Mouse (Mus musculus): ENCODE data around the gene Wdr76.
"Not testable (repeated sequence)": the region's sequence is repeated elsewhere in the genome, so short reads cannot be mapped to it uniquely, and the experiment has no call there.

The Wdr76 gene

GRCm38 (mm10) chr2:121505942-121506882, at the start of gene Wdr76, which contains the start of gene Mfap1a:
Wdr76 (plus strand) TSS chr2:121506723.
Mfap1a (minus strand) TSS chr2:121506665.
- peak; percentile 67 to 88 for DNase-seq (ENCODE audit: low spot score in 2 of 2)

- DNase-seq (ENCODE audit: low spot score in 2 of 2): no peak
Measured at GRCm38 (mm10) chr2:121460071-121460470, 46.5 kb upstream of the Wdr76 start.

GRCm38 (mm10) chr2:121468982-121469381, 37.5 kb upstream of the Wdr76 start:
- DNase-seq (ENCODE audit: low spot score in 2 of 2): not testable (repeated sequence)

- DNase-seq (ENCODE audit: low spot score in 2 of 2): not testable (repeated sequence)
Measured at GRCm38 (mm10) chr2:121472783-121473182, 33.7 kb upstream of the Wdr76 start.

- peak; percentile 56 to 88 for DNase-seq (ENCODE audit: low spot score in 2 of 2)
Measured at GRCm38 (mm10) chr2:121473301-121474179, 33.0 kb upstream of the Wdr76 start, which contains the start of gene Mfap1b. Mfap1b (minus strand) TSS chr2:121474067.

- no peak for DNase-seq (ENCODE audit: low spot score in 2 of 2)
Measured at GRCm38 (mm10) chr2:121474180-121474535, 32.4 kb upstream of the Wdr76 start.

GRCm38 (mm10) chr2:121475306-121475705, 31.2 kb upstream of the Wdr76 start:
- not testable (repeated sequence) for DNase-seq (ENCODE audit: low spot score in 2 of 2)

GRCm38 (mm10) chr2:121477491-121478266, 28.8 kb upstream of the Wdr76 start:
- no peak for DNase-seq (ENCODE audit: low spot score in 2 of 2)

- DNase-seq (ENCODE audit: low spot score in 2 of 2): no peak
Measured at GRCm38 (mm10) chr2:121480498-121480897, 26.0 kb upstream of the Wdr76 start.

- DNase-seq (ENCODE audit: low spot score in 2 of 2): not testable (repeated sequence)
Measured at GRCm38 (mm10) chr2:121480916-121481315, 25.6 kb upstream of the Wdr76 start.

- DNase-seq (ENCODE audit: low spot score in 2 of 2): no peak
Measured at GRCm38 (mm10) chr2:121483576-121483975, 22.9 kb upstream of the Wdr76 start.

- DNase-seq (ENCODE audit: low spot score in 2 of 2): not testable (repeated sequence)
Measured at GRCm38 (mm10) chr2:121484403-121484802, 22.1 kb upstream of the Wdr76 start.

GRCm38 (mm10) chr2:121501550-121501949, 5.0 kb upstream of the Wdr76 start:
- DNase-seq (ENCODE audit: low spot score in 2 of 2): not testable (repeated sequence)

- no peak for DNase-seq (ENCODE audit: low spot score in 2 of 2)
Measured at GRCm38 (mm10) chr2:121507173-121507950, 839 bp downstream of the Wdr76 start.

GRCm38 (mm10) chr2:121507951-121508330, 1.4 kb downstream of the Wdr76 start:
- DNase-seq (ENCODE audit: low spot score in 2 of 2): no peak

- DNase-seq (ENCODE audit: low spot score in 2 of 2): peak in 1 of 2 experiments; percentile 35
Measured at GRCm38 (mm10) chr2:121509584-121509983, 3.1 kb downstream of the Wdr76 start.

GRCm38 (mm10) chr2:121511401-121511800, 4.9 kb downstream of the Wdr76 start:
- DNase-seq (ENCODE audit: low spot score in 2 of 2): no peak

GRCm38 (mm10) chr2:121512991-121513765, 6.7 kb downstream of the Wdr76 start:
- DNase-seq (ENCODE audit: low spot score in 2 of 2): not testable (repeated sequence)

GRCm38 (mm10) chr2:121514211-121514610, 7.7 kb downstream of the Wdr76 start:
- no peak for DNase-seq (ENCODE audit: low spot score in 2 of 2)

- no peak for DNase-seq (ENCODE audit: low spot score in 2 of 2)
Measured at GRCm38 (mm10) chr2:121518106-121518505, 11.6 kb downstream of the Wdr76 start.

Measured in left cerebral cortex, adult 9 months (tissue).